Mouse (Mus musculus): ENCODE data around the gene Dus2. TPM values are rescaled to one million over a fixed set of nuclear protein-coding genes. Genes with fewer than 3 reads are reported as not detected.
A peak's percentile ranks its signal among the peaks of the same experiment; 100 is the strongest.

Dus2 gene
- polyA plus RNA-seq, 1 experiment from 2014 or later = 24.4 TPM

DNA sequence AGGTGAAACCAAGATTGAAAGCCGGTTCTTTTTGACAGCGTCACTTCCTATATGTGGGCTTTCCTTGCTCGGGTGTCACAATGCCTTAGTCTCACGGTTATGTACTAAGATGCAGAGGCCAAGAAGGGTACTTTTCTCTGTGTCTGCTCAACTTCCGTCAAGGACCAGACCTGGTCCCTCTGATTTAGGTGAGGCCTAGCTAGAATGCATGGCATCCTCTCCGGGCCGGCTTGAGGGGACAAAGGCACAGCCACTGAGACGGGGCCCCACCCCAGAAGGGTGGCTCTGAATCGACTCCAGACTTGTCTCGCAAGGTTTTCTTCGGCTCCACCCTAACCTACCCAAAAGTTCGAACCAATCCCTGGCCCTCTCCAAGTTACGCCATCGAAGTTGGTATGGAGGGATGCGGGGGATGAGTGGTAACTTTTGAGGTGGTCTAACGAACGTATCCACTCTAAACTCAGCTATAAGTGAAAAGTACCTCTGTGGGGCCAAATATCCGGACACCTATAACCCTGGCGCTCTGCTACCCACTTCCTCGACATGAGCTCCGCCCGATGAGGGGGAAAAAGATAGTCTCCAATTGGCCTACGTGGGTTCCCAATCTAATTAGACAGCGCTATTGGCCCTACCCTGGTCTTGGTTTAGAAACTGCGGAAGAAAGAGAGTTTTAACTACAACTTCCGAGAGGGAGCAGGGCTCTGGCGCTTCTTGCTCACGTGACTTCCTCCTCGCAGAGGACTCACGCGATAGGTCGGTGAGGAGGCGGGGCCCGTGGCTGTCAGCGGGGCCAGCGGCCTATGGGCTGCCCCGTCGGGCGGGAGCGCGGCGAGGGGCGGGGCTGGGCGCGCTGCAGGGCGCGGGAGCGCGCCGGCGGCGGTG, 67.8 kb downstream of the Dus2 start, which contains the start of gene Nfatc3:
Gene Nfatc3 (plus strand): TSS at position 110 of the 882 bp plus-strand sequence.
- H3K9me3 ChIP-seq = no peaks in the 10 kb centered on the region
- peaks cover 22% of the 10 kb centered on the region for H3K4me1 ChIP-seq (replicated peaks)
- peak within 1 kb of the TSS; percentile 96 for H3K27ac ChIP-seq
- peak within 1 kb of the TSS; percentile 91 for H3K9ac ChIP-seq (replicated peaks)
- H3K4me2 ChIP-seq = peak within 1 kb of the TSS; percentile 81
- peak within 1 kb of the TSS; percentile 85 for H3K4me3 ChIP-seq (replicated peaks)
- no peaks in the 10 kb centered on the region for H3K27me3 ChIP-seq
- peaks cover 6% of the 10 kb centered on the region for H3K36me3 ChIP-seq
- ATAC-seq (ENCODE audit: insufficient number of reproducible peaks, insufficient read depth, low FRiP score, low TSS enrichment, low read depth) = peak; percentile 94
- under 1% methylated on average over 52 of the region's 52 CpGs for WGBS

- Histone ChIP-seq H3K27ac (peak overlapping the region; percentile 96), H3K4me2 (peak overlapping the region; percentile 81), H3K36me3 (peaks cover 3% of the 10 kb centered on the region; the same call in 1 of the 2 replicates), H3K4me1 (replicated peaks) (peaks cover 22% of the 10 kb centered on the region), H3K27me3 (no peaks in the 10 kb centered on the region), H3K9ac (replicated peaks) (peak overlapping the region; percentile 91), H3K9me3 (no peaks in the 10 kb centered on the region), H3K4me3 (replicated peaks) (peak overlapping the region; percentile 85)
- peak; percentile 71 for ATAC-seq (ENCODE audit: insufficient number of reproducible peaks, insufficient read depth, low FRiP score, low TSS enrichment, low read depth)
- WGBS = under 1% methylated on average over 83 of the region's 83 CpGs
Measured at GRCm38 (mm10) chr8:106059613-106060371, 68.7 kb downstream of the Dus2 start.

- WGBS = 5% methylated on average over 3 of the region's 3 CpGs
- Histone ChIP-seq H3K27ac (no peak overlapping the region), H3K4me2 (peak overlapping the region; percentile 81), H3K4me3 (replicated peaks) (peak overlapping the region; percentile 85), H3K9ac (replicated peaks) (peak overlapping the region; percentile 91), H3K27me3 (no peaks in the 10 kb centered on the region), H3K4me1 (replicated peaks) (peaks cover 22% of the 10 kb centered on the region), H3K9me3 (no peaks in the 10 kb centered on the region), H3K36me3 (peaks cover 3% of the 10 kb centered on the region; the same call in 1 of the 2 replicates)
- no peak for ATAC-seq (ENCODE audit: insufficient number of reproducible peaks, insufficient read depth, low FRiP score, low TSS enrichment, low read depth)
Measured at GRCm38 (mm10) chr8:106060521-106060920, 69.4 kb downstream of the Dus2 start.

DNA sequence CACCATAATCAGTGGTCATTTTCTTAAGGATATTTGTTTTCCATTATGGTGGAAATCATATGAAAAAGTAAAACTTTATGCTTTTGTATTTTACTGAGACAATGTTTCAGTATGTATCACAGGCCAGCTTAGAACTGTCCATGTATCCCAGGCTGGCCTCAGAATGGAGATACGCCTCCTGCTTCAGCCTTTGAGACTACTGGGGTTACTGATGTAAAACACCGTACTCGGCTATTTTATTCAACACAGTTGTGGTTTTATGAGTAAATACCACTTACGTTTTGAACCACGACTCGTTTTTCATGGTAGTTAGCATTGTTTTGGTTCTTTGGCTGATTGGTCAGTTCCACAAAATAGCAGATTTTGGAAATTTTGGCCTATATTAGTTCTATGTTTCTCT, 70.5 kb downstream of the Dus2 start:
- Histone ChIP-seq H3K27me3 (no peaks in the 10 kb centered on the region), H3K9me3 (no peaks in the 10 kb centered on the region), H3K27ac (no peak overlapping the region), H3K4me2 (peak overlapping the region; percentile 81), H3K4me3 (replicated peaks) (peak overlapping the region; percentile 85; the same call in 1 of the 2 replicates), H3K36me3 (peaks cover 3% of the 10 kb centered on the region; the same call in 1 of the 2 replicates), H3K4me1 (replicated peaks) (peaks cover 22% of the 10 kb centered on the region), H3K9ac (replicated peaks) (no peak overlapping the region)
- 81% methylated on average over 6 of the region's 6 CpGs for WGBS
- ATAC-seq (ENCODE audit: insufficient number of reproducible peaks, insufficient read depth, low FRiP score, low TSS enrichment, low read depth) = no peak

GRCm38 (mm10) chr8:106063046-106063445, 71.9 kb downstream of the Dus2 start:
- ATAC-seq (ENCODE audit: insufficient number of reproducible peaks, insufficient read depth, low FRiP score, low TSS enrichment, low read depth) = no peak

DNA sequence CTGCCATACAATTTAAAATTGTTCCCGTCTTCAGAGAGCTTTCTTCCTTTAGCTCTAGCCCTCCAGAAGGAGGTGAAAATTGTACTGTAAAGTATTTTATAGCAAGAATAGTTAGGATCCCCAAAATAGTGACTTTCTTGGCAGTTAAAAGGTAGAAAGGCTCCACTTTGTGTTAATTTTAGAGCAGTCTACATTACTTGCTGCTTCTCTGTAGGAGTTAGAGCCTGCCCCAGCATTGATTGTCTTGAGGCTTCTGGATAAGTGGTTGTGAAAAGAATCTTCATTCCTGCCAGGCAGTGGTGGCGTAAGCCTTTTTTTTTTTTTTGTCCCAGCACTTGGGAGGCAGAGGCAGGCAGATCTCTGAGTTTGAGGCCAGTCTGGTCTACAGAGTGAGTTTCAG, 75.6 kb downstream of the Dus2 start:
- peaks cover 3% of the 10 kb centered on the region; the same call in 1 of the 2 replicates for H3K36me3 ChIP-seq
- H3K9ac ChIP-seq (replicated peaks) = no peak overlapping the region
- no peak overlapping the region for H3K4me3 ChIP-seq (replicated peaks)
- H3K4me1 ChIP-seq (replicated peaks) = peaks cover 1% of the 10 kb centered on the region
- H3K27me3 ChIP-seq = no peaks in the 10 kb centered on the region
- 98% methylated on average over 2 of the region's 2 CpGs for WGBS
- H3K27ac ChIP-seq = no peak overlapping the region
- H3K4me2 ChIP-seq = no peak overlapping the region
- no peak for ATAC-seq (ENCODE audit: insufficient number of reproducible peaks, insufficient read depth, low FRiP score, low TSS enrichment, low read depth)
- no peaks in the 10 kb centered on the region for H3K9me3 ChIP-seq

More at GRCm38 (mm10) chr8:106063046-106063445, 71.9 kb downstream of the Dus2 start:
- H3K4me2 ChIP-seq = no peak overlapping the region
- peaks cover 19% of the 10 kb centered on the region for H3K4me1 ChIP-seq (replicated peaks)
- H3K9me3 ChIP-seq = no peaks in the 10 kb centered on the region
- H3K27me3 ChIP-seq = no peaks in the 10 kb centered on the region
- 94% methylated on average over 7 of the region's 7 CpGs for WGBS
- no peak overlapping the region for H3K9ac ChIP-seq (replicated peaks)
- H3K36me3 ChIP-seq = peaks cover 3% of the 10 kb centered on the region; the same call in 1 of the 2 replicates
- H3K4me3 ChIP-seq (replicated peaks) = no peak overlapping the region
- H3K27ac ChIP-seq = no peak overlapping the region

GRCm38 (mm10) chr8:106069565-106069964, 78.4 kb downstream of the Dus2 start:
- no peaks in the 10 kb centered on the region for H3K27me3 ChIP-seq
- no peaks in the 10 kb centered on the region for H3K4me1 ChIP-seq (replicated peaks)
- no peak overlapping the region for H3K9ac ChIP-seq (replicated peaks)
- H3K36me3 ChIP-seq = no peaks in the 10 kb centered on the region
- no peaks in the 10 kb centered on the region for H3K9me3 ChIP-seq
- H3K27ac ChIP-seq = no peak overlapping the region
- ATAC-seq (ENCODE audit: insufficient number of reproducible peaks, insufficient read depth, low FRiP score, low TSS enrichment, low read depth) = no peak
- H3K4me2 ChIP-seq = no peak overlapping the region
- 75% methylated on average over 1 of the region's 1 CpGs for WGBS
- no peak overlapping the region for H3K4me3 ChIP-seq (replicated peaks)

DNA sequence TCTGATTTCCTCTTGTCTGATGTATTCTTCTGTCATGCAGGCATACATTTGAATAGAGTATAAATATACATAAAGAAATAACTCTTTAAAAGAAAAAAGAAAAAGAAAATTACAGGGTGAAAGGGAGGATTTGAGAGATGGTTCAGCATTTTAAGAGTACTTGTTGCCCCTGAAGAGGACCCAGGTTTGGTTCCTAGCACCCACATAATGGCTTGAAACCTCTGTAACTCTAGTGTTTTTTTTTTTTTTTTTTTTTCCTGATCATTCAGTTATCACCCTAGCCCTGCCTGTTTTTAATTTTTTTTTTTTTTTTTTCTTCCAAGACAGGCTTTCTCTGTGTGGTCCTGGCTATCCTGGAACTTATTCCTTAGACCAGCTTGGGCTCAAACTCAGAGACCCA, 81.0 kb downstream of the Dus2 start:
- no peak for ATAC-seq (ENCODE audit: insufficient number of reproducible peaks, insufficient read depth, low FRiP score, low TSS enrichment, low read depth)
- no peak overlapping the region for H3K4me2 ChIP-seq
- no peak overlapping the region for H3K27ac ChIP-seq

GRCm38 (mm10) chr8:106074236-106074635, 83.1 kb downstream of the Dus2 start:
- no peaks in the 10 kb centered on the region for H3K27me3 ChIP-seq
- no peak overlapping the region for H3K4me2 ChIP-seq
- ATAC-seq (ENCODE audit: insufficient number of reproducible peaks, insufficient read depth, low FRiP score, low TSS enrichment, low read depth) = no peak
- no peak overlapping the region for H3K9ac ChIP-seq (replicated peaks)
- no peaks in the 10 kb centered on the region for H3K9me3 ChIP-seq
- H3K36me3 ChIP-seq = peaks cover 16% of the 10 kb centered on the region
- H3K4me3 ChIP-seq (replicated peaks) = no peak overlapping the region
- no peak overlapping the region for H3K27ac ChIP-seq
- no peaks in the 10 kb centered on the region for H3K4me1 ChIP-seq (replicated peaks)

More for the DNA sequence above, 81.0 kb downstream of the Dus2 start:
- Histone ChIP-seq H3K9me3 (no peaks in the 10 kb centered on the region), H3K4me1 (replicated peaks) (no peaks in the 10 kb centered on the region), H3K36me3 (0 out of 2 replicates have a peak, but pooled peaks cover 4% of the 10 kb centered on the region), H3K27me3 (no peaks in the 10 kb centered on the region), H3K9ac (replicated peaks) (no peak overlapping the region), H3K4me3 (replicated peaks) (no peak overlapping the region)

GRCm38 (mm10) chr8:106074659-106075058, 83.5 kb downstream of the Dus2 start:
- Histone ChIP-seq H3K27ac (no peak overlapping the region), H3K36me3 (peaks cover 20% of the 10 kb centered on the region), H3K9me3 (no peaks in the 10 kb centered on the region), H3K4me3 (replicated peaks) (no peak overlapping the region), H3K4me2 (no peak overlapping the region), H3K4me1 (replicated peaks) (no peaks in the 10 kb centered on the region), H3K9ac (replicated peaks) (no peak overlapping the region), H3K27me3 (no peaks in the 10 kb centered on the region)
- 88% methylated on average over 1 of the region's 1 CpGs for WGBS
- no peak for ATAC-seq (ENCODE audit: insufficient number of reproducible peaks, insufficient read depth, low FRiP score, low TSS enrichment, low read depth)
